Mouse (Mus musculus): ENCODE data around the gene Gm49318. TPM values are rescaled to one million over a fixed set of nuclear protein-coding genes. Genes with fewer than 3 reads are reported as not detected.

The Gm49318 gene
- polyA plus RNA-seq, 1 experiment from 2014 or later = not detected

DNA sequence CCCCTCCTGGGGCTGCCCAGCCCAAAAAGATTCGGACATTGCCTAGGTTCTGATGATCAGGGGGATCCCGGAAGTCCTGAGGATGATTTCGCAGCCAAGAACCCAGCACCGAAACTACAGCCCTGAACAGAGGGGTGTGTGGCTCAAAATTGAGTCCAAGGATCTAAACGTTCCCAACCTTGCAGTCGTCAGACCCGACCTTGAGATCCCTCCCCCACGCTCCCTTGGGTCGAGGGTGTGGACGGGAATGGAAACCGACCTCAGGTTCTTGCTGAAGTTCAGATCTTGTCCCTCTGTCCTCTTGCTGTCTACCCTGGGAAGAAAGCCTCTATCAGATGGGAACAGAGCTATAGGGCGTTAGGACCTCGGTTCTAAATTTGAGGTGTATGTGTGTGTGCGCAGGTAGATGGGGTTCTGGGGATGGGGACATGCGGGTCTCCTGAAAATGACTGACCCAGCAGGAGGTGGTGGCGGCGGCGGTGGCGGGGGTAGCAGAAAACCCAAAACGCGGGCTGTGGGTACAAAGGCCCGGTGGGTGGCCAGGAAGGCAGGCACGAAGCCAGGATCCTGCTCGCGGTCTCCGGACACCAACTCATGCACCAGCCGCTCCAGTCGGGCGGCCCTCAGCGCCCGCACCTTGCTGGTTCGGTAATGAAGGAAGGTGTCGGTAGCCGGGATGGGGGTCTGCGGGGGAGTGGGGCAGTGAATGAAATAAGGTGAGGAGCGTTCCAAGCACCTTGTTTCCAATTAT lies 83.3 kb downstream of the Gm49318 start:
- Histone ChIP-seq H3K27ac (no peak overlapping the region), H3K4me2 (peak overlapping the region; percentile 56; the same call in 1 of the 2 replicates), H3K4me1 (peaks cover 25% of the 10 kb centered on the region), H3K9ac (no peak overlapping the region), H3K36me3 (no peaks in the 10 kb centered on the region), H3K4me3 (no peak overlapping the region), H3K9me3 (no peaks in the 10 kb centered on the region), H3K27me3 (peaks cover 79% of the 10 kb centered on the region)
- ATAC-seq (ENCODE audit: insufficient number of reproducible peaks, low FRiP score, low TSS enrichment, low read depth) = no peak
- 9% methylated on average over 36 of the region's 36 CpGs for WGBS

Small RNA genes lying within 50 kb of the gene (microRNA-seq; reads per million reads assigned to microRNA genes)
- gene Mir7084 = not detected

Other genes starting within 250 kb of the Gm49318 start
- 0.64 and 0.70 TPM in 2 replicates for gene Angptl8, start 235.7 kb downstream of the Gm49318 start, polyA plus RNA-seq (2015; fragmentation: Nextera tagmentation; extraction: Ambion mirVana)
- gene Dock6, start 218.6 kb downstream of the Gm49318 start, polyA plus RNA-seq (2015; fragmentation: Nextera tagmentation; extraction: Ambion mirVana) = 38.1 and 41.0 TPM in 2 replicates
- gene Rab3d, start 153.1 kb downstream of the Gm49318 start, polyA plus RNA-seq (2015; fragmentation: Nextera tagmentation; extraction: Ambion mirVana) = 57.3 and 57.7 TPM in 2 replicates
- gene Ccdc159, start 143.8 kb downstream of the Gm49318 start, polyA plus RNA-seq (2015; fragmentation: Nextera tagmentation; extraction: Ambion mirVana) = 3.2 and 4.1 TPM in 2 replicates
- 53.4 and 56.0 TPM in 2 replicates for gene Tmem205, start 143.7 kb downstream of the Gm49318 start, polyA plus RNA-seq (2015; fragmentation: Nextera tagmentation; extraction: Ambion mirVana)
- 8.4 and 8.7 TPM in 2 replicates for gene Plppr2, start 134.2 kb downstream of the Gm49318 start, polyA plus RNA-seq (2015; fragmentation: Nextera tagmentation; extraction: Ambion mirVana)
- 7.0 and 9.2 TPM in 2 replicates for gene Swsap1, start 115.5 kb downstream of the Gm49318 start, polyA plus RNA-seq (2015; fragmentation: Nextera tagmentation; extraction: Ambion mirVana)
- 6.0 and 6.4 TPM in 2 replicates for gene Epor, start 107.8 kb downstream of the Gm49318 start, polyA plus RNA-seq (2015; fragmentation: Nextera tagmentation; extraction: Ambion mirVana)
- 0.70 and 0.87 TPM in 2 replicates for gene Rgl3, start 81.8 kb downstream of the Gm49318 start, polyA plus RNA-seq (2015; fragmentation: Nextera tagmentation; extraction: Ambion mirVana)
- gene Ccdc151, start 68.6 kb downstream of the Gm49318 start, polyA plus RNA-seq (2015; fragmentation: Nextera tagmentation; extraction: Ambion mirVana) = 0.58 and 0.65 TPM in 2 replicates
- gene Prkcsh, start 68.5 kb downstream of the Gm49318 start, polyA plus RNA-seq (2015; fragmentation: Nextera tagmentation; extraction: Ambion mirVana) = 111 and 117 TPM in 2 replicates
- 0.05 and 0.10 TPM in 2 replicates for gene Elavl3, start 19.2 kb downstream of the Gm49318 start, polyA plus RNA-seq (2015; fragmentation: Nextera tagmentation; extraction: Ambion mirVana)
- gene Zfp653, start 117 bp upstream of the Gm49318 start, polyA plus RNA-seq (2015; fragmentation: Nextera tagmentation; extraction: Ambion mirVana) = 9.6 and 10.9 TPM in 2 replicates
- gene Ecsit, start 14.2 kb upstream of the Gm49318 start, polyA plus RNA-seq (2015; fragmentation: Nextera tagmentation; extraction: Ambion mirVana) = 38.4 and 39.6 TPM in 2 replicates
- gene Cnn1, start 28.0 kb upstream of the Gm49318 start, polyA plus RNA-seq (2015; fragmentation: Nextera tagmentation; extraction: Ambion mirVana) = 3.1 and 4.2 TPM in 2 replicates
- 164 and 173 TPM in 2 replicates for gene Elof1, start 45.9 kb upstream of the Gm49318 start, polyA plus RNA-seq (2015; fragmentation: Nextera tagmentation; extraction: Ambion mirVana)
- gene Acp5, start 64.5 kb upstream of the Gm49318 start, polyA plus RNA-seq (2015; fragmentation: Nextera tagmentation; extraction: Ambion mirVana) = 31.2 and 46.5 TPM in 2 replicates
- gene Pigyl, start 85.6 kb upstream of the Gm49318 start, polyA plus RNA-seq (2015; fragmentation: Nextera tagmentation; extraction: Ambion mirVana) = 69.3 and 78.2 TPM in 2 replicates
- gene Zfp872, start 116.8 kb upstream of the Gm49318 start, polyA plus RNA-seq (2015; fragmentation: Nextera tagmentation; extraction: Ambion mirVana) = 0.19 and 0.26 TPM in 2 replicates
- 16.5 and 17.7 TPM in 2 replicates for gene Zfp809, start 154.5 kb upstream of the Gm49318 start, polyA plus RNA-seq (2015; fragmentation: Nextera tagmentation; extraction: Ambion mirVana)
- 4.0 and 4.8 TPM in 2 replicates for gene Zfp599, start 188.6 kb upstream of the Gm49318 start, polyA plus RNA-seq (2015; fragmentation: Nextera tagmentation; extraction: Ambion mirVana)
- gene Zfp810, start 236.4 kb upstream of the Gm49318 start, polyA plus RNA-seq (2015; fragmentation: Nextera tagmentation; extraction: Ambion mirVana) = 17.2 and 17.5 TPM in 2 replicates

All from limb, embryonic 15.5 days (tissue).